Mouse (Mus musculus): Measurements from ENCODE around the gene Syt7. TPM values are rescaled to one million over a fixed set of nuclear protein-coding genes. Genes with fewer than 3 reads are reported as not detected.

The Syt7 gene
- polyA plus RNA-seq, 1 experiment = 4.1 TPM

GRCm38 (mm10) chr19:10497512-10498160 lies 108.7 kb downstream of the Syt7 start:
- H3K4me1 ChIP-seq (ENCODE audit: control insufficient read depth, insufficient read depth, low read length) = peaks cover 1% of the 10 kb centered on the region
- no peak for TF ChIP-seq POLR2A (IDR thresholded peaks at IDR 0.05; ENCODE audit: insufficient read depth, low read length)
- TF ChIP-seq EP300 (IDR thresholded peaks at IDR 0.05; ENCODE audit: insufficient read depth, low read depth, low read length) = no peak
- no peak for TF ChIP-seq CTCF (IDR thresholded peaks at IDR 0.05; ENCODE audit: low read depth, low read length)
- no peak overlapping the region for H3K9ac ChIP-seq (ENCODE audit: low read depth, poor library complexity, severe bottlenecking)
- H3K4me3 ChIP-seq (ENCODE audit: low read depth, low read length) = no peak overlapping the region
- H3K36me3 ChIP-seq (ENCODE audit: control insufficient read depth, insufficient read depth, low read length, poor library complexity, severe bottlenecking) = peaks cover 3% of the 10 kb centered on the region; the same call in 1 of the 2 replicates
- H3K9me3 ChIP-seq (replicated peaks; ENCODE audit: control insufficient read depth, insufficient read depth, low read length, poor library complexity, severe bottlenecking) = no peaks in the 10 kb centered on the region
- no peak overlapping the region for H3K27ac ChIP-seq (ENCODE audit: insufficient read depth, low read length)
- H3K27me3 ChIP-seq (ENCODE audit: control insufficient read depth, insufficient read depth, low read length, poor library complexity, severe bottlenecking) = no peaks in the 10 kb centered on the region

GRCm38 (mm10) chr19:10500581-10500980 lies 111.7 kb downstream of the Syt7 start:
- Histone ChIP-seq H3K36me3 (ENCODE audit: control insufficient read depth, insufficient read depth, low read length, poor library complexity, severe bottlenecking) (peaks cover 3% of the 10 kb centered on the region; the same call in 1 of the 2 replicates), H3K4me1 (ENCODE audit: control insufficient read depth, insufficient read depth, low read length) (peaks cover 1% of the 10 kb centered on the region), H3K27ac (ENCODE audit: insufficient read depth, low read length) (no peak overlapping the region), H3K4me3 (ENCODE audit: low read depth, low read length) (no peak overlapping the region), H3K9ac (ENCODE audit: low read depth, poor library complexity, severe bottlenecking) (no peak overlapping the region), H3K9me3 (replicated peaks; ENCODE audit: control insufficient read depth, insufficient read depth, low read length, poor library complexity, severe bottlenecking) (no peaks in the 10 kb centered on the region), H3K27me3 (ENCODE audit: control insufficient read depth, insufficient read depth, low read length, poor library complexity, severe bottlenecking) (no peaks in the 10 kb centered on the region)
- TF ChIP-seq POLR2A (IDR thresholded peaks at IDR 0.05; ENCODE audit: insufficient read depth, low read length) = no peak
- TF ChIP-seq EP300 (IDR thresholded peaks at IDR 0.05; ENCODE audit: insufficient read depth, low read depth, low read length) = no peak
- no peak for TF ChIP-seq CTCF (IDR thresholded peaks at IDR 0.05; ENCODE audit: low read depth, low read length)

- peaks cover 13% of the 10 kb centered on the region for H3K36me3 ChIP-seq (ENCODE audit: control insufficient read depth, insufficient read depth, low read length, poor library complexity, severe bottlenecking)
These were observed 113.7 kb downstream of the Syt7 start for GRCm38 (mm10) chr19:10502571-10502970.

More at GRCm38 (mm10) chr19:10502571-10502970, 113.7 kb downstream of the Syt7 start:
- H3K9me3 ChIP-seq (replicated peaks; ENCODE audit: control insufficient read depth, insufficient read depth, low read length, poor library complexity, severe bottlenecking) = no peaks in the 10 kb centered on the region
- no peak overlapping the region for H3K4me3 ChIP-seq (ENCODE audit: low read depth, low read length)
- H3K9ac ChIP-seq (ENCODE audit: low read depth, poor library complexity, severe bottlenecking) = no peak overlapping the region
- TF ChIP-seq POLR2A (IDR thresholded peaks at IDR 0.05; ENCODE audit: insufficient read depth, low read length) = no peak
- peak; percentile 99 for TF ChIP-seq CTCF (IDR thresholded peaks at IDR 0.05; ENCODE audit: low read depth, low read length)
- no peak overlapping the region for H3K27ac ChIP-seq (ENCODE audit: insufficient read depth, low read length)
- H3K27me3 ChIP-seq (ENCODE audit: control insufficient read depth, insufficient read depth, low read length, poor library complexity, severe bottlenecking) = no peaks in the 10 kb centered on the region
- H3K4me1 ChIP-seq (ENCODE audit: control insufficient read depth, insufficient read depth, low read length) = peaks cover 1% of the 10 kb centered on the region

Other genes with a start within 250 kb of the Syt7 start
- gene Fads1, start 206.2 kb upstream of the Syt7 start, polyA plus RNA-seq (2011; ENCODE audit: insufficient read depth, insufficient read length, low read depth, missing spikeins) = 52.9 and 56.8 TPM in 2 replicates
- gene Tmem258, start 185.1 kb upstream of the Syt7 start, polyA plus RNA-seq (2011; ENCODE audit: insufficient read depth, insufficient read length, low read depth, missing spikeins) = 290 and 300 TPM in 2 replicates
- 36.1 and 40.5 TPM in 2 replicates for gene Fen1, start 184.9 kb upstream of the Syt7 start, polyA plus RNA-seq (2011; ENCODE audit: insufficient read depth, insufficient read length, low read depth, missing spikeins)
- 15.0 and 15.9 TPM in 2 replicates for gene Myrf, start 148.3 kb upstream of the Syt7 start, polyA plus RNA-seq (2011; ENCODE audit: insufficient read depth, insufficient read length, low read depth, missing spikeins)
- gene Dagla, start 84.2 kb upstream of the Syt7 start, polyA plus RNA-seq (2011; ENCODE audit: insufficient read depth, insufficient read length, low read depth, missing spikeins) = 1.2 and 1.6 TPM in 2 replicates
- gene Lrrc10b, start 68.4 kb downstream of the Syt7 start, polyA plus RNA-seq (2011; ENCODE audit: insufficient read depth, insufficient read length, low read depth, missing spikeins) = not detected in 2 replicates
- gene Ppp1r32, start 93.8 kb downstream of the Syt7 start, polyA plus RNA-seq (2011; ENCODE audit: insufficient read depth, insufficient read length, low read depth, missing spikeins) = 0.58 and 1.4 TPM in 2 replicates
- 73.5 and 76.3 TPM in 2 replicates for gene Cpsf7, start 136.2 kb downstream of the Syt7 start, polyA plus RNA-seq (2011; ENCODE audit: insufficient read depth, insufficient read length, low read depth, missing spikeins)
- gene Sdhaf2, start 137.1 kb downstream of the Syt7 start, polyA plus RNA-seq (2011; ENCODE audit: insufficient read depth, insufficient read length, low read depth, missing spikeins) = 32.9 and 39.6 TPM in 2 replicates
- gene Tmem216, start 167.1 kb downstream of the Syt7 start, polyA plus RNA-seq (2011; ENCODE audit: insufficient read depth, insufficient read length, low read depth, missing spikeins) = 10.4 and 12.2 TPM in 2 replicates
- 11.6 and 13.5 TPM in 2 replicates for gene Cyb561a3, start 188.1 kb downstream of the Syt7 start, polyA plus RNA-seq (2011; ENCODE audit: insufficient read depth, insufficient read length, low read depth, missing spikeins)
- 25.3 TPM in 2 replicates for gene Tmem138, start 188.3 kb downstream of the Syt7 start, polyA plus RNA-seq (2011; ENCODE audit: insufficient read depth, insufficient read length, low read depth, missing spikeins)
- gene Ddb1, start 216.2 kb downstream of the Syt7 start, polyA plus RNA-seq (2011; ENCODE audit: insufficient read depth, insufficient read length, low read depth, missing spikeins) = 876 and 913 TPM in 2 replicates
- gene Tkfc, start 216.6 kb downstream of the Syt7 start, polyA plus RNA-seq (2011; ENCODE audit: insufficient read depth, insufficient read length, low read depth, missing spikeins) = 28.1 and 29.0 TPM in 2 replicates
- gene Vwce, start 245.1 kb downstream of the Syt7 start, polyA plus RNA-seq (2011; ENCODE audit: insufficient read depth, insufficient read length, low read depth, missing spikeins) = 1.9 and 2.0 TPM in 2 replicates